Mouse (Mus musculus): ENCODE data around the gene Il17rc. TPM values are rescaled to one million over a fixed set of nuclear protein-coding genes. Genes with fewer than 3 reads are reported as not detected.

The Il17rc gene
- total RNA-seq, 2 experiments from 2014 or later = 8.2 to 10.0 TPM

Small RNA genes within 50 kb of the gene (microRNA-seq; reads per million reads assigned to microRNA genes)
- gene Gm23365 (not detected), gene Gm24387 (not detected)

Other genes with a start within 250 kb of the Il17rc start
- 10 to 100 TPM; 13.1 to 15.4 TPM for gene Mtmr14, start 233.6 kb upstream of the Il17rc start, total RNA-seq (2021)
- not detected for gene Cpne9, start 189.1 kb upstream of the Il17rc start, total RNA-seq (2021)
- gene Brpf1, start 164.3 kb upstream of the Il17rc start, total RNA-seq (2021) = 10 to 100 TPM; 12.7 to 15.8 TPM
- gene Ogg1, start 144.5 kb upstream of the Il17rc start, total RNA-seq (2021) = 1 to 10 TPM; 4.4 to 4.8 TPM
- gene Camk1, start 127.4 kb upstream of the Il17rc start, total RNA-seq (2021) = 10 to 100 TPM; 65.9 to 68.5 TPM
- gene Tada3, start 93.5 kb upstream of the Il17rc start, total RNA-seq (2021) = 10 to 100 TPM; 21.2 to 24.4 TPM
- gene Arpc4, start 93.3 kb upstream of the Il17rc start, total RNA-seq (2021) = 10 to 100 TPM; 66.4 to 74.2 TPM
- 1 to 10 TPM; 1.0 to 1.4 TPM for gene Ttll3, start 82.2 kb upstream of the Il17rc start, total RNA-seq (2021)
- gene Rpusd3, start 52.1 kb upstream of the Il17rc start, total RNA-seq (2021) = 10 to 100 TPM; 10.3 to 11.5 TPM
- 1 to 10 TPM; 5.6 to 9.0 TPM for gene Cidec, start 35.7 kb upstream of the Il17rc start, total RNA-seq (2021)
- gene Jagn1, start 28.9 kb upstream of the Il17rc start, total RNA-seq (2021) = 10 to 100 TPM; 22.2 TPM
- 1 to 10 TPM in 1 of 2 experiments, under 1 TPM in 1; 0.78 to 1.1 TPM for gene Il17re, start 12.9 kb upstream of the Il17rc start, total RNA-seq (2021)
- 10 to 100 TPM; 52.2 to 55.6 TPM for gene Creld1, start 11.9 kb downstream of the Il17rc start, total RNA-seq (2021)
- gene Prrt3, start 30.5 kb downstream of the Il17rc start, total RNA-seq (2021) = not detected
- gene Emc3, start 60.2 kb downstream of the Il17rc start, total RNA-seq (2021) = 10 to 100 TPM; 57.4 to 60.9 TPM
- gene Fancd2, start 60.3 kb downstream of the Il17rc start, total RNA-seq (2021) = under 1 TPM; 0.26 to 0.53 TPM
- gene Fancd2os, start 129.3 kb downstream of the Il17rc start, total RNA-seq (2021) = not detected
- 10 to 100 TPM; 70.0 to 70.9 TPM for gene Brk1, start 133.3 kb downstream of the Il17rc start, total RNA-seq (2021)
- 10 to 100 TPM; 10.7 to 11.7 TPM for gene Vhl, start 152.5 kb downstream of the Il17rc start, total RNA-seq (2021)
- 10 to 100 TPM in 1 of 2 experiments, 1 to 10 TPM in 1; 9.7 to 10.6 TPM for gene Irak2, start 167.0 kb downstream of the Il17rc start, total RNA-seq (2021)
- gene Tatdn2, start 225.6 kb downstream of the Il17rc start, total RNA-seq (2021) = 10 to 100 TPM; 55.3 to 57.1 TPM
- gene Ghrl, start 248.5 kb downstream of the Il17rc start, total RNA-seq (2021) = not detected